Mouse (Mus musculus): ENCODE measurements around the gene Slc22a7. TPM values are rescaled to one million over a fixed set of nuclear protein-coding genes. Genes with fewer than 3 reads are reported as not detected.

Slc22a7 gene
- polyA plus RNA-seq, 1 experiment from 2014 or later: not detected

Other genes starting within 250 kb of the Slc22a7 start
- gene Polh, start 235.8 kb downstream of the Slc22a7 start, polyA plus RNA-seq (2015; fragmentation: Nextera tagmentation; extraction: Ambion mirVana): 18.5 and 20.1 TPM in 2 replicates
- gene Xpo5, start 235.7 kb downstream of the Slc22a7 start, polyA plus RNA-seq (2015; fragmentation: Nextera tagmentation; extraction: Ambion mirVana): 30.3 and 32.0 TPM in 2 replicates
- gene Polr1c, start 190.4 kb downstream of the Slc22a7 start, polyA plus RNA-seq (2015; fragmentation: Nextera tagmentation; extraction: Ambion mirVana): 75.4 and 76.5 TPM in 2 replicates
- 133 and 162 TPM in 2 replicates for gene Yipf3, start 190.4 kb downstream of the Slc22a7 start, polyA plus RNA-seq (2015; fragmentation: Nextera tagmentation; extraction: Ambion mirVana)
- gene Lrrc73, start 184.9 kb downstream of the Slc22a7 start, polyA plus RNA-seq (2015; fragmentation: Nextera tagmentation; extraction: Ambion mirVana): 1.3 and 1.4 TPM in 2 replicates
- gene Tjap1, start 155.4 kb downstream of the Slc22a7 start, polyA plus RNA-seq (2015; fragmentation: Nextera tagmentation; extraction: Ambion mirVana): 50.9 and 58.6 TPM in 2 replicates
- 14.5 and 15.2 TPM in 2 replicates for gene Dlk2, start 141.0 kb downstream of the Slc22a7 start, polyA plus RNA-seq (2015; fragmentation: Nextera tagmentation; extraction: Ambion mirVana)
- gene Abcc10, start 110.1 kb downstream of the Slc22a7 start, polyA plus RNA-seq (2015; fragmentation: Nextera tagmentation; extraction: Ambion mirVana): 5.9 and 6.3 TPM in 2 replicates
- 7.2 and 11.9 TPM in 2 replicates for gene Zfp318, start 54.7 kb downstream of the Slc22a7 start, polyA plus RNA-seq (2015; fragmentation: Nextera tagmentation; extraction: Ambion mirVana)
- 1.8 and 2.0 TPM in 2 replicates for gene Crip3, start 9.5 kb downstream of the Slc22a7 start, polyA plus RNA-seq (2015; fragmentation: Nextera tagmentation; extraction: Ambion mirVana)
- 0.02 and 0.06 TPM in 2 replicates for gene Ttbk1, start 49.2 kb upstream of the Slc22a7 start, polyA plus RNA-seq (2015; fragmentation: Nextera tagmentation; extraction: Ambion mirVana)
- 29.3 and 33.8 TPM in 2 replicates for gene Dnph1, start 58.3 kb upstream of the Slc22a7 start, polyA plus RNA-seq (2015; fragmentation: Nextera tagmentation; extraction: Ambion mirVana)
- gene Cul9, start 107.9 kb upstream of the Slc22a7 start, polyA plus RNA-seq (2015; fragmentation: Nextera tagmentation; extraction: Ambion mirVana): 5.2 and 7.5 TPM in 2 replicates
- 6.4 and 7.1 TPM in 2 replicates for gene Srf, start 117.7 kb upstream of the Slc22a7 start, polyA plus RNA-seq (2015; fragmentation: Nextera tagmentation; extraction: Ambion mirVana)
- 122 and 123 TPM in 2 replicates for gene Ptk7, start 191.0 kb upstream of the Slc22a7 start, polyA plus RNA-seq (2015; fragmentation: Nextera tagmentation; extraction: Ambion mirVana)
- gene Klc4, start 207.6 kb upstream of the Slc22a7 start, polyA plus RNA-seq (2015; fragmentation: Nextera tagmentation; extraction: Ambion mirVana): 20.5 and 22.3 TPM in 2 replicates
- 88.4 and 91.3 TPM in 2 replicates for gene Mrpl2, start 207.8 kb upstream of the Slc22a7 start, polyA plus RNA-seq (2015; fragmentation: Nextera tagmentation; extraction: Ambion mirVana)
- 53.4 and 63.3 TPM in 2 replicates for gene Cul7, start 211.9 kb upstream of the Slc22a7 start, polyA plus RNA-seq (2015; fragmentation: Nextera tagmentation; extraction: Ambion mirVana)
- gene Rrp36, start 235.9 kb upstream of the Slc22a7 start, polyA plus RNA-seq (2015; fragmentation: Nextera tagmentation; extraction: Ambion mirVana): 64.6 and 66.9 TPM in 2 replicates
- gene Mea1, start 240.3 kb upstream of the Slc22a7 start, polyA plus RNA-seq (2015; fragmentation: Nextera tagmentation; extraction: Ambion mirVana): 141 and 146 TPM in 2 replicates
- gene Klhdc3, start 242.5 kb upstream of the Slc22a7 start, polyA plus RNA-seq (2015; fragmentation: Nextera tagmentation; extraction: Ambion mirVana): 132 and 156 TPM in 2 replicates

Data from limb, embryonic 15.5 days (tissue).